Mouse (Mus musculus): Measurements from ENCODE around the gene Lap3. TPM values are rescaled to one million over a fixed set of nuclear protein-coding genes. Genes with fewer than 3 reads are reported as not detected.

The Lap3 gene
- 109 and 113 TPM in 2 replicates for polyA plus RNA-seq (2015; fragmentation: Nextera tagmentation; extraction: Ambion mirVana)

DNA sequence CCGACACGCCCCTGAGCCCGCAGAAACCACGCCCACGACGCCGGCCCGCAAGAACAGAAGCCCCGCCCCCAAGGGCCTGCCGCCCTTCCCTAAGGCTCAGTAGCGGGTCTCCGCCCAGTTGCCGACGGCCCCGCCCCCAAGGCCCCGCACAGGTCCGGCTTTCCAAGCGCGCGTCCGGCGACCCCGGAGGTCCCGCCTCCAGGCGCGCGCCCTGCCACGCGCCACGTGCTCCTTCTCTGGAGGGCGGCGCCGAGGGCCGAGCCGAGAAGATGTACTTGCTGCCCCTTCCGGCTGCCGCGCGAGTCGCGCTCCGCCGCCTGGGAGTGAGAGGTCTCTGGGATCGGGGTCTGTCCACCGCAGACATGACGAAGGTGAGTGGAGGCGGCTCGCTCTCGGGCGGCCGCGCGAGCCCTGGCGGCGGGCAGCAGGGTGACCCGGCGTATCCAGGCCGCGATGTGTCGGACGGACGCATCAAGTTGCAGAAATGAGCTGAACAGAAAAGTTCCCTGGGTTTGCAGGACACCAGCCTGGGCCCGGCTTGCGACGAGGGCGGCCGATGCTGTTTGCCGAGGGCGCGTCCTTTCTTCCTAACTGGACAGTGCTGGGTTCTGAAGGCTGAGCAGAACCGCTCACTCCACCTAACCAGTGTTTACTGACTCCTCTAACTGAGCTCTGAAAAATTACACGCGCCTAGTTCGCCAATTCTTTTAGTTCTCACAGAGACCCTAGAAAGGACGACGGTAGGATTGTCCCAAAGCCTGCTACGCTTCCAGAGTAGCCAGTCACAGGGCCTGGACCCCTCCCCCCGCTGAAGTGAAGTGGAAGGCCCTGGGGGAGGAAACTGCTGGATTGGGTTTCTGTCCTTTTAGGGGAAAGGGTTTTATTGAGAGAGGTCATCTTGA, at the start of gene Lap3:
Lap3 (plus strand) TSS at position 184 of the 902 bp plus-strand sequence.
- H3K9ac ChIP-seq (replicated peaks; ENCODE audit: low read length), result peak within 1 kb of the TSS; percentile 83
- peaks cover 16% of the 10 kb centered on the region for H3K4me1 ChIP-seq (ENCODE audit: insufficient read depth, low read length)
- peak; percentile 95 for ATAC-seq (ENCODE audit: low FRiP score, low TSS enrichment)
- H3K4me3 ChIP-seq (ENCODE audit: low read length), result peak within 1 kb of the TSS; percentile 79
- no peaks in the 10 kb centered on the region for H3K9me3 ChIP-seq (ENCODE audit: low read length)
- H3K36me3 ChIP-seq (ENCODE audit: insufficient read depth, low read length), result peaks cover 23% of the 10 kb centered on the region
- H3K27ac ChIP-seq (ENCODE audit: low read length), result peak within 1 kb of the TSS; percentile 79
- under 1% methylated on average over 78 of the region's 78 CpGs for WGBS
- no peaks in the 10 kb centered on the region for H3K27me3 ChIP-seq (ENCODE audit: insufficient read depth, low read length)
- H3K4me2 ChIP-seq (replicated peaks; ENCODE audit: low read depth, low read length), result peak within 1 kb of the TSS; percentile 84

GRCm38 (mm10) chr5:45444130-45444832, 48.9 kb upstream of the Lap3 start:
- H3K4me2 ChIP-seq (replicated peaks; ENCODE audit: low read depth, low read length), result no peak overlapping the region
- WGBS, result 75% methylated on average over 8 of the region's 8 CpGs
- H3K4me1 ChIP-seq (ENCODE audit: insufficient read depth, low read length), result peaks cover 14% of the 10 kb centered on the region
- H3K27me3 ChIP-seq (ENCODE audit: insufficient read depth, low read length), result no peaks in the 10 kb centered on the region
- no peaks in the 10 kb centered on the region for H3K9me3 ChIP-seq (ENCODE audit: low read length)
- no peak overlapping the region for H3K9ac ChIP-seq (replicated peaks; ENCODE audit: low read length)
- peak; percentile 40; the same call in 1 of the 2 replicates for ATAC-seq (ENCODE audit: low FRiP score, low TSS enrichment)
- no peak overlapping the region for H3K4me3 ChIP-seq (ENCODE audit: low read length)
- H3K36me3 ChIP-seq (ENCODE audit: insufficient read depth, low read length), result peaks cover 21% of the 10 kb centered on the region; the same call in 1 of the 2 replicates
- no peak overlapping the region for H3K27ac ChIP-seq (ENCODE audit: low read length)

- peak overlapping the region; percentile 87 for H3K4me3 ChIP-seq (ENCODE audit: low read length)
- H3K9ac ChIP-seq (replicated peaks; ENCODE audit: low read length), result peak overlapping the region; percentile 82
- 55% methylated on average over 5 of the region's 5 CpGs for WGBS
Measured at GRCm38 (mm10) chr5:45448676-45449075, 44.5 kb upstream of the Lap3 start.

GRCm38 (mm10) chr5:45449206-45449605, 44.0 kb upstream of the Lap3 start:
- Histone ChIP-seq H3K27ac (ENCODE audit: low read length) (no peak overlapping the region), H3K4me3 (ENCODE audit: low read length) (peak overlapping the region; percentile 87), H3K4me2 (replicated peaks; ENCODE audit: low read depth, low read length) (peak overlapping the region; percentile 94), H3K27me3 (ENCODE audit: insufficient read depth, low read length) (no peaks in the 10 kb centered on the region), H3K4me1 (ENCODE audit: insufficient read depth, low read length) (peaks cover 18% of the 10 kb centered on the region), H3K9me3 (ENCODE audit: low read length) (no peaks in the 10 kb centered on the region), H3K36me3 (ENCODE audit: insufficient read depth, low read length) (no peaks in the 10 kb centered on the region), H3K9ac (replicated peaks; ENCODE audit: low read length) (peak overlapping the region; percentile 82)
- no peak for ATAC-seq (ENCODE audit: low FRiP score, low TSS enrichment)
- 1% methylated on average over 8 of the region's 8 CpGs for WGBS

More at GRCm38 (mm10) chr5:45448676-45449075, 44.5 kb upstream of the Lap3 start:
- H3K36me3 ChIP-seq (ENCODE audit: insufficient read depth, low read length), result no peaks in the 10 kb centered on the region
- H3K4me1 ChIP-seq (ENCODE audit: insufficient read depth, low read length), result peaks cover 18% of the 10 kb centered on the region
- H3K27me3 ChIP-seq (ENCODE audit: insufficient read depth, low read length), result no peaks in the 10 kb centered on the region
- ATAC-seq (ENCODE audit: low FRiP score, low TSS enrichment), result no peak
- H3K4me2 ChIP-seq (replicated peaks; ENCODE audit: low read depth, low read length), result peak overlapping the region; percentile 94
- no peaks in the 10 kb centered on the region for H3K9me3 ChIP-seq (ENCODE audit: low read length)
- no peak overlapping the region for H3K27ac ChIP-seq (ENCODE audit: low read length)

GRCm38 (mm10) chr5:45449831-45450716, 43.1 kb upstream of the Lap3 start, which contains the start of gene Qdpr:
TSS of gene Qdpr (minus strand) at chr5:45450236.
- WGBS, result under 1% methylated on average over 70 of the region's 70 CpGs

DNA sequence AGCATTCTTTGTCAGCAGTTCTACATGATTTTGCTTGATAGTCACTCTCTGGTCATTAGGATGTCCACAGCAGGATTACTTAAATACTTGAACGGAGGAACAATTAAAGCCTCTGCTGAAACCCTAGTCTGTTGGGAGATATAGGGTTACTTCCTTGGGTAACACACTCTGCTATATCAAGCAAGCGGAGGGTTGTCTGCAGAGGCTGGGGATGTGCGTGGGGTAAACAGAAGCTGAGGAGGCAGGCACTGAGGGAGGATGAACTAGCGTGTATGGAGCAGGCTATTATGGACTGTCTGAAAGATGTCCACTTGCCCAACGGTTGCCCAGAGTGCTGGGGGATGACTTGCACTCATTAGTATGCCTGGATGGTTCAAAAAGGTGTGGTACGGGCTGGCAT, 39.7 kb upstream of the Lap3 start, which contains the start of gene Clrn2:
Clrn2 (plus strand) TSS at position 301 of the 400 bp plus-strand sequence.
- Histone ChIP-seq H3K4me2 (replicated peaks; ENCODE audit: low read depth, low read length) (no peak within 1 kb of the TSS), H3K27ac (ENCODE audit: low read length) (no peak within 1 kb of the TSS), H3K4me3 (ENCODE audit: low read length) (no peak within 1 kb of the TSS), H3K9ac (replicated peaks; ENCODE audit: low read length) (no peak within 1 kb of the TSS), H3K36me3 (ENCODE audit: insufficient read depth, low read length) (no peaks in the 10 kb centered on the region), H3K27me3 (ENCODE audit: insufficient read depth, low read length) (no peaks in the 10 kb centered on the region), H3K9me3 (ENCODE audit: low read length) (no peaks in the 10 kb centered on the region), H3K4me1 (ENCODE audit: insufficient read depth, low read length) (peaks cover 12% of the 10 kb centered on the region)
- 45% methylated on average over 6 of the region's 6 CpGs for WGBS
- ATAC-seq (ENCODE audit: low FRiP score, low TSS enrichment), result no peak

More at GRCm38 (mm10) chr5:45449831-45450716, 43.1 kb upstream of the Lap3 start, which contains the start of gene Qdpr:
- peak within 1 kb of the TSS; percentile 86 for H3K27ac ChIP-seq (ENCODE audit: low read length)
- no peaks in the 10 kb centered on the region for H3K9me3 ChIP-seq (ENCODE audit: low read length)
- H3K9ac ChIP-seq (replicated peaks; ENCODE audit: low read length), result peak within 1 kb of the TSS; percentile 82
- ATAC-seq (ENCODE audit: low FRiP score, low TSS enrichment), result peak; percentile 99
- no peaks in the 10 kb centered on the region for H3K27me3 ChIP-seq (ENCODE audit: insufficient read depth, low read length)
- H3K4me3 ChIP-seq (ENCODE audit: low read length), result peak within 1 kb of the TSS; percentile 87
- peaks cover 18% of the 10 kb centered on the region for H3K4me1 ChIP-seq (ENCODE audit: insufficient read depth, low read length)
- H3K4me2 ChIP-seq (replicated peaks; ENCODE audit: low read depth, low read length), result peak within 1 kb of the TSS; percentile 94
- H3K36me3 ChIP-seq (ENCODE audit: insufficient read depth, low read length), result no peaks in the 10 kb centered on the region

- Histone ChIP-seq H3K4me3 (ENCODE audit: low read length) (no peak overlapping the region), H3K9ac (replicated peaks; ENCODE audit: low read length) (no peak overlapping the region), H3K27ac (ENCODE audit: low read length) (no peak overlapping the region), H3K4me1 (ENCODE audit: insufficient read depth, low read length) (0 out of 2 replicates have a peak, but pooled peaks cover 3% of the 10 kb centered on the region), H3K36me3 (ENCODE audit: insufficient read depth, low read length) (no peaks in the 10 kb centered on the region), H3K9me3 (ENCODE audit: low read length) (no peaks in the 10 kb centered on the region), H3K4me2 (replicated peaks; ENCODE audit: low read depth, low read length) (no peak overlapping the region), H3K27me3 (ENCODE audit: insufficient read depth, low read length) (no peaks in the 10 kb centered on the region)
- no peak for ATAC-seq (ENCODE audit: low FRiP score, low TSS enrichment)
- WGBS, result 37% methylated on average over 9 of the region's 9 CpGs
Measured at GRCm38 (mm10) chr5:45454456-45454855, 38.7 kb upstream of the Lap3 start.

GRCm38 (mm10) chr5:45472880-45473450, 20.2 kb upstream of the Lap3 start:
- H3K36me3 ChIP-seq (ENCODE audit: insufficient read depth, low read length), result no peaks in the 10 kb centered on the region
- H3K4me3 ChIP-seq (ENCODE audit: low read length), result no peak overlapping the region
- H3K4me2 ChIP-seq (replicated peaks; ENCODE audit: low read depth, low read length), result no peak overlapping the region
- H3K27ac ChIP-seq (ENCODE audit: low read length), result no peak overlapping the region
- 30% methylated on average over 7 of the region's 7 CpGs for WGBS
- no peak overlapping the region for H3K9ac ChIP-seq (replicated peaks; ENCODE audit: low read length)
- H3K9me3 ChIP-seq (ENCODE audit: low read length), result no peaks in the 10 kb centered on the region
- H3K27me3 ChIP-seq (ENCODE audit: insufficient read depth, low read length), result no peaks in the 10 kb centered on the region
- peaks cover 7% of the 10 kb centered on the region; the same call in 1 of the 2 replicates for H3K4me1 ChIP-seq (ENCODE audit: insufficient read depth, low read length)
- ATAC-seq (ENCODE audit: low FRiP score, low TSS enrichment), result no peak

GRCm38 (mm10) chr5:45473521-45473920, 19.7 kb upstream of the Lap3 start:
- Histone ChIP-seq H3K36me3 (ENCODE audit: insufficient read depth, low read length) (no peaks in the 10 kb centered on the region), H3K27me3 (ENCODE audit: insufficient read depth, low read length) (no peaks in the 10 kb centered on the region), H3K9ac (replicated peaks; ENCODE audit: low read length) (no peak overlapping the region), H3K4me2 (replicated peaks; ENCODE audit: low read depth, low read length) (no peak overlapping the region), H3K4me3 (ENCODE audit: low read length) (no peak overlapping the region), H3K27ac (ENCODE audit: low read length) (no peak overlapping the region), H3K4me1 (ENCODE audit: insufficient read depth, low read length) (peaks cover 7% of the 10 kb centered on the region; the same call in 1 of the 2 replicates), H3K9me3 (ENCODE audit: low read length) (no peaks in the 10 kb centered on the region)
- WGBS, result 88% methylated on average over 1 of the region's 1 CpGs
- no peak for ATAC-seq (ENCODE audit: low FRiP score, low TSS enrichment)

All from kidney, embryonic 16.5 days (tissue).